Mouse (Mus musculus): ENCODE measurements around the gene Cadm1. TPM values are rescaled to one million over a fixed set of nuclear protein-coding genes. Genes with fewer than 3 reads are reported as not detected.

The Cadm1 gene
- polyA plus RNA-seq, 1 experiment from 2014 or later: 101 TPM

DNA sequence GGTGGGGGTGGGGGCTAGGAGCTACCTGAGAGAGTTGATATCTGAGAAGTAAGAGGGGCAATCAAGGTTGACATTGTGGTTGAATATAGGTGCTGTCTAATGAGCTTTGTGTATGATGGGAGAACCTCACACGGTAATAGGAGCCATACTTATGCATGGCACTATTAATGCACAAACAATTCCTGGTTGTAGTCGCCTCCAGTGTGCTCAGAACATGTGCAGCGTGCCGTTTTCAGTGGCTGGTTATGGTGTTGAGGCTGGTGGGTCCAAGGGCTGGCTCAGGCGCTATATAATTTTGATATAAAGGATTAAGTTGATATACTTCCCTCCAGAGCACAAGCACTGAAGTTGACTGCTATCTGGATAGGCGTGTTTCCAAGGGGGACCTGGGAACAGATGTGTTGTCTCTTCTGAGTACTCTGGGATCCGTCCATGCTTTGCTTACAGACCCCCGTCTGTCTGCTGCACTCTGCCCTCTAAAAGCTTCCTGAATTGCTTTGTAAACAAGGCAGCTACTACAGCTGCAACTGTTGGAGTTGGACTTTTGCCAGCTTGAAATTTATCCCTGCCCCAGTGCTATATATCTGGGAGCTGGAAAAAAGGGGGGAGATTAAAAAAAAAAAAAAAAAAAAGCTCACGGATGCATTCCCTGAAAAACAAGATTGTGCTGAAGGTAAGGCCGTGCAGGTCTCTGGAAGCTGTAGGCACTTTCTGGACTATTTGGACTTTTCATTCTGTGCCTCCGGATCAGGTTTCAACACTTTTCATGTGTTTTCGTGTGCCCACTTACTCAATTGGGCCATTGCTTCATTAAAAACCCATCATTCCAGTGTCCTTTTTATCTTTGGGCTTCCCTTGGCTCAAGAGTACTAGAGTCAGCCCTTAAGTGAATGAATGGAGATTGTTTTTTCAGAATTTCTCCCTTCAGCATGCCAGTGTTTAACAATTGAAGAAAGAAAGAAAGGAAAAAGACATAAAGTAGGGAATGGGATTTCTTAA lies 93.8 kb downstream of the Cadm1 start:
- no peaks in the 10 kb centered on the region for H3K9me3 ChIP-seq
- no peak overlapping the region for H3K4me3 ChIP-seq
- H3K4me1 ChIP-seq: peaks cover 49% of the 10 kb centered on the region
- H3K27me3 ChIP-seq (ENCODE audit: poor library complexity, severe bottlenecking): no peaks in the 10 kb centered on the region
- DNase-seq (ENCODE audit: extremely low spot score, low spot score): no peak
- WGBS: 74% methylated on average over 12 of the region's 12 CpGs
- no peaks in the 10 kb centered on the region for H3K36me3 ChIP-seq (replicated peaks)
- H3K27ac ChIP-seq: no peak overlapping the region

DNA sequence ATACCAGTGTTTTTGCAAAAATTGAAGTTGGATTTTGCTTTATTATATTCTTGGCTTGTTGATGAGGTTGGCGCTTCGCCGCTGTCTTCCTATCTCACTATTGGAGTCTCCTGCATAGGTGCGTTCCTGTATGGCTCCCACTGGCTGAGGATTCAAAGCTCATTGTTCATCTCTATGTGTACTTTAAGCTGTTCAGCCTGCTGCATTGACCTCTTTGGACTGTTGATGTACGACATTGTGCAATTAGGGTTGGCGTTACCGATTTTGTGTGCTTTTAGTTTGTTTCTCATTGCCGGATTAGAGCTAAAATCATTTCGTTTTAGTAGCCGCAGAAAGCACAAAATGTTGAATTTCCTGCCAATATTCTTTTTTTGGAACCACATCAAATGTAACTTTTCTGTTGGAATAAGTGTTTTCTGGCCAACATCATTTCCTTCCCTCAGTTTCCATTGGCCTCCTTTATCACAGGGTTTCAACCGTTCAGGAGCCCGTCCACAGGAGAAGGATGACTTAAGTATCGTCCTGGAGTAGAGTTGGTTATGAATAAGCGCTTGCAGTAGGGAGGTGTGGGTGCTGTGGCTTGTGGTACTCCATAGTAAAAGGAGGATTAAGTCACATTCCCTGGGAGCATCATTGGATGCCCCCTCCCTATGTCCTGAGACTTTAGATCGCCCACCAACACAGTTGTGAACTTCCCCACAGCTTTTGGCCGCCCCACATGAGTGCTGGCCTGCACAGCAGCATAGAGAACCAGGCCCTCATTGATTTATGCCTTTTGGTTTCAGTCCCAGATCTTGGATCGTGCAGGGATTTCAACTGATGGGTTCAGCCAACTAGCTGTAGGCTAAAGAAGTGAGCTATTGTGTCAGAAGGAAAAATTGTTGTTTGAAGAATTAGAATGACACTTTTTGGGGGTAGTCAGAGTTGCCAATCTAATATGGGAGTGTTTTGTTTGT lies 94.9 kb downstream of the Cadm1 start:
- no peaks in the 10 kb centered on the region for H3K27me3 ChIP-seq (ENCODE audit: poor library complexity, severe bottlenecking)
- no peak overlapping the region for H3K27ac ChIP-seq
- H3K4me3 ChIP-seq: no peak overlapping the region
- WGBS: 95% methylated on average over 17 of the region's 17 CpGs
- H3K9me3 ChIP-seq: no peaks in the 10 kb centered on the region
- no peak for DNase-seq (ENCODE audit: extremely low spot score, low spot score)
- 0 out of 2 replicates have a peak, but pooled peaks cover 3% of the 10 kb centered on the region for H3K36me3 ChIP-seq (replicated peaks)
- H3K4me1 ChIP-seq: peaks cover 41% of the 10 kb centered on the region

GRCm38 (mm10) chr9:47625621-47626210 lies 95.7 kb downstream of the Cadm1 start:
- 87% methylated on average over 7 of the region's 7 CpGs for WGBS
- Histone ChIP-seq H3K27me3 (ENCODE audit: poor library complexity, severe bottlenecking) (no peaks in the 10 kb centered on the region), H3K9me3 (no peaks in the 10 kb centered on the region)

DNA sequence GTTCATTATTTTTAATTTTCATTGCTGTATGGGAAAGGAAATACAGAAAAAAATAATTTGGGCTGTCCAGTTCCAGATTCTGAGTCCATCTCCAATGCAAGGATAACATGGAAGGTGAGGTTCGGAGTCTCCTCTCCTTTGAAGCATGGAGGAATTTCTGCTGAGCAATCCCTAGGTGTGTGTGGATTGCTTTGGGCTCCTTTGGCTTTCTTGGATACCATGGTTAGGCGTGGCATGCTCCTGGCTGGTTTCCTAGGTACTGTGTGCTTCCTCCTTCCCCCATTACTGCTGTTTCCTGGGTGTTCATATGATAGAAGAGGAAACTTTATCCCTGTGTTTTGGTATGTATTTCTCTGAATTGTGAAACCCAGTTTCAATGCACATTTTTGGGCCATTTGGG lies 98.0 kb downstream of the Cadm1 start:
- no peaks in the 10 kb centered on the region for H3K27me3 ChIP-seq (ENCODE audit: poor library complexity, severe bottlenecking)
- peaks cover 27% of the 10 kb centered on the region for H3K4me1 ChIP-seq
- no peak for DNase-seq (ENCODE audit: extremely low spot score, low spot score)
- H3K4me3 ChIP-seq: no peak overlapping the region
- 0 out of 2 replicates have a peak, but pooled peaks cover 3% of the 10 kb centered on the region for H3K36me3 ChIP-seq (replicated peaks)
- 92% methylated on average over 2 of the region's 2 CpGs for whole genome bisulfite sequencing
- H3K27ac ChIP-seq: no peak overlapping the region
- no peaks in the 10 kb centered on the region for H3K9me3 ChIP-seq

More at GRCm38 (mm10) chr9:47625621-47626210, 95.7 kb downstream of the Cadm1 start:
- H3K4me3 ChIP-seq: no peak overlapping the region
- no peak for DNase-seq (ENCODE audit: extremely low spot score, low spot score)
- no peak overlapping the region for H3K27ac ChIP-seq
- H3K36me3 ChIP-seq (replicated peaks): 0 out of 2 replicates have a peak, but pooled peaks cover 3% of the 10 kb centered on the region
- H3K4me1 ChIP-seq: peaks cover 41% of the 10 kb centered on the region

DNA sequence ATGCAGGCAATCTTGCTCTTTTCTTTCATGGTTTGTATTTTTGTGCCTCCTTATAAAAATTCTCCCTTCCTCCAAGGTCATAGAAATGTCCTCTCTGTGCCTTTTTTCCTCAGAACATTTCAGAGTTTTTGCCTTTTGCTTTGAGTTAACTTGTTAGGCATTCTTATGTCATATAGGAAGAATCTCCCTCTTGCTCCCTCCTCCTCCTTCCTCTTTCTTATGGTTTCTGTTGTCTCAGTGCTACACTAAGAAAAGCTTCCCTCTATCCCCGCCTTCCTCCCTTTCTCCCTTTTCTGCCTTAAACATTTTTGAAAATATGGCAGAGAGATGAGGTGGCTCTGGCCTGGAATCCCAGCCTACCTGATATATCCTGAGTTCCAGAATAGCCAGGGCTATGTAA lies 98.6 kb downstream of the Cadm1 start:
- WGBS: 89% methylated on average over 1 of the region's 1 CpGs
- DNase-seq (ENCODE audit: extremely low spot score, low spot score): no peak
- Histone ChIP-seq H3K4me3 (no peak overlapping the region), H3K36me3 (replicated peaks) (0 out of 2 replicates have a peak, but pooled peaks cover 3% of the 10 kb centered on the region), H3K27ac (no peak overlapping the region), H3K4me1 (peaks cover 22% of the 10 kb centered on the region), H3K9me3 (no peaks in the 10 kb centered on the region), H3K27me3 (ENCODE audit: poor library complexity, severe bottlenecking) (no peaks in the 10 kb centered on the region)

DNA sequence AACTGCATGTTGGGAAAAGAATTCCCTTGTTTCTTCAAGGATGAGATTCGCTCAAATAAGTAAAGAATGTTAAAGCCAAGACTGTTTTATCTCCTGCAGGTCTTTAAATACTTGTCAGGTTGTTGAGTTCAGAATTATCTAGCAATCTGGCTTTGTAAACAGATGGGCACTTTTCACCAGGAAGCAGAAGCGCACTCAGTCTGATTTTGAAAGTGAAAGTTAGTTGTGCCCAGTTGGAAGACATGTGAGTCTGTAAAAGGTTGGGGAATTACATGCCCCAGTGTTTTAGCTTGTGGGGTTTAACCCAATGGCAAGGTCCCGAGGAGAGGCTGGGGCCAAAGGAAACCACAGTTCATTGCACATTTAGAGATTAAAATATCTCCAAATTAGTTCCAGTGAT lies 104.7 kb downstream of the Cadm1 start:
- Histone ChIP-seq H3K9me3 (no peaks in the 10 kb centered on the region), H3K27me3 (ENCODE audit: poor library complexity, severe bottlenecking) (no peaks in the 10 kb centered on the region), H3K27ac (no peak overlapping the region), H3K4me1 (peaks cover 52% of the 10 kb centered on the region), H3K36me3 (replicated peaks) (0 out of 2 replicates have a peak, but pooled peaks cover 3% of the 10 kb centered on the region), H3K4me3 (no peak overlapping the region)
- WGBS: 80% methylated on average over 3 of the region's 3 CpGs
- DNase-seq (ENCODE audit: extremely low spot score, low spot score): no peak

- H3K9me3 ChIP-seq: no peaks in the 10 kb centered on the region
- WGBS: 68% methylated on average over 4 of the region's 4 CpGs
- H3K4me3 ChIP-seq: no peak overlapping the region
- no peaks in the 10 kb centered on the region for H3K36me3 ChIP-seq (replicated peaks)
- no peak overlapping the region for H3K27ac ChIP-seq
- DNase-seq (ENCODE audit: extremely low spot score, low spot score): no peak
- peaks cover 47% of the 10 kb centered on the region for H3K4me1 ChIP-seq
- H3K27me3 ChIP-seq (ENCODE audit: poor library complexity, severe bottlenecking): no peaks in the 10 kb centered on the region
Measured at GRCm38 (mm10) chr9:47642663-47643062, 112.7 kb downstream of the Cadm1 start.

DNA sequence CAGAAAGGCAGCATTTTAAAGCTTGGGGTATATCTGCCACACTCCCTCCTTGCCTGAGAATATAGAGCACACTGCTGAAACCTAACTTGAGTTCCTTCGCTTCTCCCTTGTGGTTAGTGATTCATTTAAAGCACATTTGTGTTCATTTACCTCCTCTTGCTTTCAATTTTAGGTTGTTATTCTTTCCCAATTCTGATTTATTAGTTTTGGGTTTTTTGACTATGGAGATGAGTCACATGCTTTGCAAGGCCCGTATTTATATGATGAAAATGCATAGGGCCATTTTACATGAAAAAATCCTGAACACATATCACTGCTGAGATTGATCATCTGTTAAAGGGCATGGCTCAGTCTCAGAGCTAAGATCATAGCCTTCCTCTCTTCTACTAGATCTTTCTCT lies 115.1 kb downstream of the Cadm1 start:
- no peak for DNase-seq (ENCODE audit: extremely low spot score, low spot score)
- peaks cover 39% of the 10 kb centered on the region for H3K4me1 ChIP-seq
- no peaks in the 10 kb centered on the region for H3K9me3 ChIP-seq
- no peak overlapping the region for H3K4me3 ChIP-seq
- H3K36me3 ChIP-seq (replicated peaks): no peaks in the 10 kb centered on the region
- WGBS: 86% methylated on average over 2 of the region's 2 CpGs
- H3K27me3 ChIP-seq (ENCODE audit: poor library complexity, severe bottlenecking): no peaks in the 10 kb centered on the region
- no peak overlapping the region for H3K27ac ChIP-seq

DNA sequence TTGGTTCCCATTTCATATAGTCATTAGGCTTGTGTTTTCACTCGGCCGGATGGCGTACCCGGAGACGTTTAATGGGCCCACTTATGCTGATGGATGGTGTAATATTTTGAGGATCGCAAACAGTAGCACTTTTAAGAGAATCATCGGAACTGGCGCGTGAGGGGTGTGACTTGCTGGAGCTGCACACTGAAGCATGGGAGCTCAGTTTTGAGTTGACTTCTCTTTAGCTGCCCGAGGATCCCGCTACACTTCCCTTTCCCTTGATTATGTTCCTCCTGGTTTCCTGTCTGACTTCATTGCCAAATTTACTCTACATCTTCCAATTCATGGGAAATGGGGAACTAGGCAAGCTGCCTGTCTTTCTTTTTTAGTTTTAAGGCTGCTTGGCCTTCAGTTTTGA lies 121.5 kb downstream of the Cadm1 start:
- H3K4me1 ChIP-seq: peaks cover 20% of the 10 kb centered on the region
- no peak for DNase-seq (ENCODE audit: extremely low spot score, low spot score)
- no peak overlapping the region for H3K4me3 ChIP-seq
- H3K9me3 ChIP-seq: no peaks in the 10 kb centered on the region
- no peaks in the 10 kb centered on the region for H3K36me3 ChIP-seq (replicated peaks)
- 94% methylated on average over 11 of the region's 11 CpGs for WGBS
- no peaks in the 10 kb centered on the region for H3K27me3 ChIP-seq (ENCODE audit: poor library complexity, severe bottlenecking)
- no peak overlapping the region for H3K27ac ChIP-seq

DNA sequence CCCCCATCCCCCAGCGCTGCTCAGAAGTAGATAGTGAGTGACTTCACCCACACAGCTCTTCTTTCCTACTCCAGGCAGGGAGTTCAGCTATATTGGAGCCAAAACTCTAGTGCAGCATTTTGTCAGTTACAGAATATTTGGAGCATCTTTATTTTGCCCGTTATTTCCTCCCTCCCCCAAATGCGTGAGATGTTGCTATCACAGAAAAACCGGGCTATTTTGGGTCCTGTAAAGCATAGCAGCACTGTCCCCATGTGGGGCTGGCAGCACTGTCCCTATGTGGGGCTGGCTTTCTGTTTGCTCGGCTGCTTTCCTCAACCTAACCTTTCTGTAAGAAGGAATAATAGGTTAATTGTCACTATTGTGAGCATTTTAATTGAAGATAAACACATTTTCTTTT lies 122.2 kb downstream of the Cadm1 start:
- no peaks in the 10 kb centered on the region for H3K9me3 ChIP-seq
- peaks cover 18% of the 10 kb centered on the region for H3K4me1 ChIP-seq
- no peak overlapping the region for H3K27ac ChIP-seq
- H3K4me3 ChIP-seq: no peak overlapping the region
- H3K36me3 ChIP-seq (replicated peaks): no peaks in the 10 kb centered on the region
- H3K27me3 ChIP-seq (ENCODE audit: poor library complexity, severe bottlenecking): no peaks in the 10 kb centered on the region
- WGBS: 93% methylated on average over 5 of the region's 5 CpGs
- DNase-seq (ENCODE audit: extremely low spot score, low spot score): no peak

DNA sequence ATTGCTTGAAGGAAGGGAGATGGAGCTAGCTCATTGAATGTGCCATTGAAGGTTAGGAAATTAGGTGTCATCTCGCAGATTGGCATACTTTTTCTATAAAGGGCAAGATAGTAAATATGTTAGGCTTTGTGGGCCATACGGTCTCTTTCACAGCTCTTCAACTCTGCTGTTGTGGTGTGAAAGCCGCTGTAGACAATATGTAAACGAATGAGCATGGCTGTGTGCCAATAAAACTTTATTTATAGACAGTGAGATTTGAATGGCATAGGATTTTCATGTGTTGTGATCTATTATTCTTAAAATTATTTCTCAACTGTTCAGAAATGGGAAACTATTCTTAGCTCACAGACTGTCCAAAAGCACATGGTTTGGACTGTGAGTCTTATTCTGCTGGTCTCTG lies 123.0 kb downstream of the Cadm1 start:
- H3K9me3 ChIP-seq: no peaks in the 10 kb centered on the region
- H3K4me3 ChIP-seq: no peak overlapping the region
- WGBS: 96% methylated on average over 4 of the region's 4 CpGs
- no peaks in the 10 kb centered on the region for H3K27me3 ChIP-seq (ENCODE audit: poor library complexity, severe bottlenecking)
- no peaks in the 10 kb centered on the region for H3K36me3 ChIP-seq (replicated peaks)
- H3K4me1 ChIP-seq: peaks cover 13% of the 10 kb centered on the region; the same call in 1 of the 2 replicates
- no peak overlapping the region for H3K27ac ChIP-seq
- no peak for DNase-seq (ENCODE audit: extremely low spot score, low spot score)

DNA sequence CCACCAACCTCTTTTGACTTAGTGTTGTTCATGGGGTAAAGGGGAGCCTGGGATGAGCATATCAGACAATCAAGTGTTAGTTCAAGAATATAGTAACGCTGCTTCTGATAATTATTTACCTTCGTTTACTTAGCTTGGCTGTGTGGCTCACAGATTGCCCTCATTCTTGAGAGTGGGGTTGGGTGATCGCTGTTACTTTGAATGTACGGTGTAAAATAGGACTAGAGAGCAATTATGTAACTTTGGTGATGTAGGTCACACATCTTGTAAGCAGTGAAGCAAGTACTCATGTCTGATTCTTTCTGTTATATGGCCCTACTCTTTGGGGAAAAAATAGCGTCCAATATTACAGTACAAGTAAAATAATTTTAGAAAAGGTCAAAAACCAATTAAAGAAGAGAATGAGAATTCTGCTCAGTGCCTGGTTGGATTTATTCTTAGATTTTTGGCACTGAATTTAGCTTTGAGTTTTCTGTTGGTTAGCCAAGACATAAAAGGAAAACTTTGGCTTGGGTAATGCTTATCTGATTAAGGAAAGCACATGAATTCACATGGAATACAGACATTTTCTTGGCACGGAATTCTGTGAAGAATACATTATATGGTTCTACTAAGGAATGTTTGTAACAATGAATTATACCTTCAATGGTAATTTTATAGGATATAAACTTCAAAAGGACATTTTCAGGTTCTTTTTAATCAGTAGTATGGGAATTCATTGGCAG lies 129.6 kb downstream of the Cadm1 start:
- H3K27me3 ChIP-seq (ENCODE audit: poor library complexity, severe bottlenecking): no peaks in the 10 kb centered on the region
- no peak overlapping the region for H3K27ac ChIP-seq
- H3K4me3 ChIP-seq: no peak overlapping the region
- DNase-seq (ENCODE audit: extremely low spot score, low spot score): no peak
- WGBS: 92% methylated on average over 6 of the region's 6 CpGs
- H3K9me3 ChIP-seq: no peaks in the 10 kb centered on the region
- no peaks in the 10 kb centered on the region for H3K4me1 ChIP-seq
- H3K36me3 ChIP-seq (replicated peaks): peaks cover 3% of the 10 kb centered on the region; the same call in 1 of the 2 replicates
